Mouse (Mus musculus): ENCODE results near the gene Pdlim4. TPM values are rescaled to one million over a fixed set of nuclear protein-coding genes. Genes with fewer than 3 reads are reported as not detected.

Gene Pdlim4
- polyA plus RNA-seq, 1 experiment from 2014 or later, result 4.0 TPM

DNA sequence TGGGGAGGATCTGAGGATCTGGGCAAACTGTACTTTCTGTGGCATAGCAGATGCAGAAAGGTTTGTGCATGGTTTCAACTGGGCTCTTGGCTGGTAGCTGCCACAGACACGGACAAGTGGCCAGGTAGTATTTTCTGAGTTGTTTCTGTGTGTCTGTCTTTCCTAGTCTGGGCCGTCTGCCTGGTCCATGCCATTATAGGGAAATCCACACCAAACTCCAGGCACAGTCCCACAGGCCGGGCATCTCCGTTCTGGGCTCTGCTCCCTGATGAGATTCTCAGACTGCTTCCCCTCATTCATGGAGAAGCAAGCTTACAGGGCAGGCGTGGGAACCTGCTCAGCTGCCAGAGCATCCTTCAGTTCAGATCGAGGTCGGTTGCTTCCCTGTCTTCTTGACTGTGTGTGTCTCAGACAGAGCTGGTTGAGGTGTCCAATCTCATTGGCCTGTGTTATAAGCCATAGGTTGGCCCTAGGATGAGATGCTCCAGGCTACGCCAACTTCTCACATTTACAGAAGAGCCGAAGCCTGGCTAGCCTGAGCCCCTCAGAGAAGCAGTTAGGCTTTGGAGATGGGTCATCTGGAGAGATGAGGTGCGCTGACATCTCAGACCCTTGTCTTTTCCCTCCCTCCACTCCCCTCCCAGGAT, 31.4 kb upstream of the Pdlim4 start, which contains the start of gene P4ha2:
TSS of gene P4ha2 (plus strand) at position 51 of the 647 bp plus-strand sequence.
- Histone ChIP-seq H3K27ac (ENCODE audit: low read depth) (no peak within 1 kb of the TSS), H3K4me1 (ENCODE audit: insufficient read depth) (peaks cover 4% of the 10 kb centered on the region; the same call in 1 of the 2 replicates), H3K27me3 (ENCODE audit: insufficient read depth, low read length) (peaks cover 24% of the 10 kb centered on the region; the same call in 1 of the 2 replicates), H3K9me3 (ENCODE audit: low read length) (no peaks in the 10 kb centered on the region), H3K4me2 (ENCODE audit: low read depth, low read length) (peak within 1 kb of the TSS; percentile 89), H3K4me3 (ENCODE audit: low read depth, low read length) (peak within 1 kb of the TSS; percentile 63), H3K36me3 (replicated peaks; ENCODE audit: insufficient read depth, low read length) (no peaks in the 10 kb centered on the region), H3K9ac (replicated peaks) (peak within 1 kb of the TSS; percentile 49)
- DNase-seq, result no peak
- TF ChIP-seq CTCF (IDR thresholded peaks at IDR 0.05; ENCODE audit: low read depth) (no peak), EP300 (IDR thresholded peaks at IDR 0.05; ENCODE audit: low read depth) (no peak)
- WGBS (ENCODE audit: insufficient replicate concordance), result 54% methylated on average over 10 of the region's 10 CpGs
- no peak for ATAC-seq

DNA sequence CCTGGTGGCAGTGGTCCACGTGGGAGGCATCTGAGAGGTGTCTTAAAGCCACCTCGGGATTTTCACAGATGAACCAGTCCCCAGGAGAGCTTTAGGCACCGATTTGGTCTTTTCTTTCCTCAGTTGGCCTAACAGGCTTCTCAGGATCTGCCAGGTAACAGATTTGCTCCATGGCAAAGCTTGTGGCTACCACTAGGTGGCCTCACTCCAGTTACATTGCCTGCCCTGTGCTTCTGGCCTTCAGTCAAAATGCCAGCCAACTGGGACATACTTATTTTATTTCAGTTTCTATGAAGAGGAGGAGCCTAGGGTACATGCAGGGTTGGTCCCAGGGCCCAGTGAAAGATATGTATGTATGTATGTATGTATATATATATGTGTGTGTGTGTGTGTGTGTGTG, 24.2 kb upstream of the Pdlim4 start:
- 11% methylated on average over 3 of the region's 3 CpGs for WGBS (ENCODE audit: insufficient replicate concordance)
- Histone ChIP-seq H3K27ac (ENCODE audit: low read depth) (no peak overlapping the region), H3K9me3 (ENCODE audit: low read length) (no peaks in the 10 kb centered on the region), H3K4me1 (ENCODE audit: insufficient read depth) (peaks cover 4% of the 10 kb centered on the region), H3K9ac (replicated peaks) (no peak overlapping the region), H3K27me3 (ENCODE audit: insufficient read depth, low read length) (no peaks in the 10 kb centered on the region), H3K4me3 (ENCODE audit: low read depth, low read length) (no peak overlapping the region), H3K36me3 (replicated peaks; ENCODE audit: insufficient read depth, low read length) (no peaks in the 10 kb centered on the region), H3K4me2 (ENCODE audit: low read depth, low read length) (no peak overlapping the region)
- DNase-seq, result peak; percentile 42
- peak; percentile 17; the same call in 1 of the 2 replicates for ATAC-seq
- TF ChIP-seq CTCF (IDR thresholded peaks at IDR 0.05; ENCODE audit: low read depth) (peak; percentile 79), EP300 (IDR thresholded peaks at IDR 0.05; ENCODE audit: low read depth) (no peak)

DNA sequence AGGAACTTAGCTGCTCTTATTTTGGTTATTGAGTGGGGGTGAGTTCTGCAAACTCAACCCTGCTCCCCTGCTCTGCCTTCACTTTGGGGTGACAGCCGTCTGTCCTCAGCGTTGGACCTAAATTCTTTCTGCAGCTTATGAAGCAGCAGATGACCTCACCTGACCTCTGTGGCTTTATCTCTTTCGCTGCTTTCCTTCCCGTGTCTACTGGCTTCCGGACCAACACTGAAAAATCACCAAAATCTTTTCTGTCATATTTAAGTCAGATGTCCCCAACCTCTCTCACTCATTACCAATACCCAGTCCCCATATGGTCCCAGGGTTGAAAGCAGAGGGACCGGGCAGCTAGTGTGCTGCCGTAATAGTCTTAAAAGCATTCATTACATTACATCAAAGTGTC, 23.4 kb upstream of the Pdlim4 start:
- no peak for ATAC-seq
- H3K36me3 ChIP-seq (replicated peaks; ENCODE audit: insufficient read depth, low read length), result no peaks in the 10 kb centered on the region
- no peaks in the 10 kb centered on the region for H3K27me3 ChIP-seq (ENCODE audit: insufficient read depth, low read length)
- no peak overlapping the region for H3K4me3 ChIP-seq (ENCODE audit: low read depth, low read length)
- H3K27ac ChIP-seq (ENCODE audit: low read depth), result no peak overlapping the region
- H3K4me2 ChIP-seq (ENCODE audit: low read depth, low read length), result peak overlapping the region; percentile 6
- DNase-seq, result no peak
- 24% methylated on average over 7 of the region's 7 CpGs for WGBS (ENCODE audit: insufficient replicate concordance)
- peaks cover 4% of the 10 kb centered on the region for H3K4me1 ChIP-seq (ENCODE audit: insufficient read depth)
- TF ChIP-seq CTCF (IDR thresholded peaks at IDR 0.05; ENCODE audit: low read depth) (no peak; the same call in 1 of the 2 replicates), EP300 (IDR thresholded peaks at IDR 0.05; ENCODE audit: low read depth) (no peak)
- H3K9ac ChIP-seq (replicated peaks), result no peak overlapping the region
- H3K9me3 ChIP-seq (ENCODE audit: low read length), result no peaks in the 10 kb centered on the region

DNA sequence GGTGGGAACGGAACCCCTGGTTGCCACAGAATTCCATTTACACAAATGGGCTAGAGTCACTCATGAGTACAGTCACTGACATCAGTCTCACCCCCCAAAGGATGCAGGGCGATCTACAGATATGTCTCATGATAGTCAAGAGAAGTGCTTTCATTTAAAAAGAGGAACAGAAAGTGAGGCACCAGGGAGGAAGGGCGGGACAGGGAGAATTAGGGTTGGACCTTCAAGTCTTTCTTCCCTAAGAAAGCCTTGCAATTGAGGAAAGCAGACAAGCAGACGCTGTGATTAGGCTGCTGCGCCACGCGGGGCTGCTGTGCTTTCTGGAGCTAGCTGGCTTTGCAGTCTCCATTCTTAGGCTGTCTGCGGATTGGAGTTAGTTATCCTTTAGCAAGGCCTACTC, 22.9 kb upstream of the Pdlim4 start:
- peak overlapping the region; percentile 6 for H3K4me2 ChIP-seq (ENCODE audit: low read depth, low read length)
- ATAC-seq, result no peak
- no peak for DNase-seq
- peaks cover 4% of the 10 kb centered on the region for H3K4me1 ChIP-seq (ENCODE audit: insufficient read depth)
- H3K36me3 ChIP-seq (replicated peaks; ENCODE audit: insufficient read depth, low read length), result no peaks in the 10 kb centered on the region
- TF ChIP-seq CTCF (IDR thresholded peaks at IDR 0.05; ENCODE audit: low read depth) (peak; percentile 15; the same call in 1 of the 2 replicates), EP300 (IDR thresholded peaks at IDR 0.05; ENCODE audit: low read depth) (no peak)
- no peak overlapping the region for H3K27ac ChIP-seq (ENCODE audit: low read depth)
- no peaks in the 10 kb centered on the region for H3K27me3 ChIP-seq (ENCODE audit: insufficient read depth, low read length)
- no peak overlapping the region for H3K9ac ChIP-seq (replicated peaks)
- no peaks in the 10 kb centered on the region for H3K9me3 ChIP-seq (ENCODE audit: low read length)
- no peak overlapping the region for H3K4me3 ChIP-seq (ENCODE audit: low read depth, low read length)
- 32% methylated on average over 8 of the region's 8 CpGs for WGBS (ENCODE audit: insufficient replicate concordance)

DNA sequence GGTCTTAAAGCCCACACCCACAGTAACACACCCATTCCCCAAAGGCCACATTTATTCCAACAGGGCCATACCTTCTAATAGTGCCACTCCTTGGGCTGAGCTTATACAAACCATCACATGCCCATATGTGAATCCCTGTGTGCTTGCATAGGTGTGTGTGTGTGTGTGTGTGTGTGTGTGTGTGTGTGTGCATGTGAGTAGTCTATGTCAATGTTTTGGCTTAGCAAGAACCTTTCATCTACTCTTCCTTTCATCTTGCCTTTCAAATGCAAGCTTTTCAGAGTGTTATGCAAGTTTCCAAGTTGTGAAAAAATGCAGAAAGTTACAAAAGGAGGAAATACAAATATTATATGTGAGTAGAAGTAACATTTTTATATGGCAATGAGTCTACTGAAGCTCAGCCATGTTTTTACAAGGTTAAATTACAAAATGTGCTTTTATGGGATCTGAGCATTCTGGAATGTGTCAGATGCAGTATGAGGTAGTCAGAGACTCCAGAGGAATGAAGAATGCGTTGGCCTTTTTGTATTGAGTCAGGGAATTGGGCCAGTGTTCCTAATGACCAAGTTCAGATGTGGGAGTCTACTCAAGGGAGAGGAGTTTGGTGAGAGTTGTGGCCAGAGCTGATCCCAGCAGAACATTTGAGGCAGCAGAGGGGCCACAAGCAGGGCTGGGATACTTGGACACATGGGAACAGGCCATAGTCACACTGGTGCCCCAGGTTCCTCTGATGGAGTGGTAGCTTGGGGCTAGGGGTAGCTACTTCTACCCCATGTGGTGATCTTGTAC, 21.5 kb upstream of the Pdlim4 start:
- H3K36me3 ChIP-seq (replicated peaks; ENCODE audit: insufficient read depth, low read length), result no peaks in the 10 kb centered on the region
- H3K4me2 ChIP-seq (ENCODE audit: low read depth, low read length), result no peak overlapping the region
- H3K9me3 ChIP-seq (ENCODE audit: low read length), result no peaks in the 10 kb centered on the region
- peaks cover 4% of the 10 kb centered on the region for H3K4me1 ChIP-seq (ENCODE audit: insufficient read depth)
- no peak for DNase-seq
- H3K27me3 ChIP-seq (ENCODE audit: insufficient read depth, low read length), result no peaks in the 10 kb centered on the region
- no peak overlapping the region for H3K27ac ChIP-seq (ENCODE audit: low read depth)
- no peak overlapping the region for H3K4me3 ChIP-seq (ENCODE audit: low read depth, low read length)
- ATAC-seq, result no peak
- 74% methylated on average over 1 of the region's 1 CpGs for WGBS (ENCODE audit: insufficient replicate concordance)
- no peak overlapping the region for H3K9ac ChIP-seq (replicated peaks)
- TF ChIP-seq CTCF (IDR thresholded peaks at IDR 0.05; ENCODE audit: low read depth) (no peak), EP300 (IDR thresholded peaks at IDR 0.05; ENCODE audit: low read depth) (no peak)

DNA sequence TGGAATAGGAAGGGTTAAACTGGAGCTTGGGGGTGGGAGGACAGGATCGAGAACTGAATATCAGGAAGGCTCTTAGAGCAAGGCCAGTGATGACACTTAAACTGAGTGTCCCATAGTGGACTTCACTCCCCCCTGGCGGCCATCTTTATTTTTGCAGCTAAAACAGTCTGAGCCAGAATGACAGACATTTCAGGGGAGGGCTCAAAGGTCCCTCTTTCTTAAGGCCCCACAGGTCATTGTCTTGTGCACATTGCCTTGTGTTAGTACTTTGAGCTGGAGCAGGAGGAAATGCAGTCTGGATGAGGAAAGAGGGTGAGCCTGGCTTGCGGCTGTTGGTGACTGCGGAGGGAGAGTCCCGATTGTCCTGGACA, 20.1 kb upstream of the Pdlim4 start:
- H3K9ac ChIP-seq (replicated peaks), result no peak overlapping the region
- DNase-seq, result peak; percentile 83
- no peaks in the 10 kb centered on the region for H3K9me3 ChIP-seq (ENCODE audit: low read length)
- H3K4me2 ChIP-seq (ENCODE audit: low read depth, low read length), result no peak overlapping the region
- TF ChIP-seq EP300 (IDR thresholded peaks at IDR 0.05; ENCODE audit: low read depth) (no peak), CTCF (IDR thresholded peaks at IDR 0.05; ENCODE audit: low read depth) (peak; percentile 85)
- peaks cover 4% of the 10 kb centered on the region for H3K4me1 ChIP-seq (ENCODE audit: insufficient read depth)
- no peaks in the 10 kb centered on the region for H3K36me3 ChIP-seq (replicated peaks; ENCODE audit: insufficient read depth, low read length)
- no peak overlapping the region for H3K4me3 ChIP-seq (ENCODE audit: low read depth, low read length)
- 54% methylated on average over 5 of the region's 5 CpGs for WGBS (ENCODE audit: insufficient replicate concordance)
- H3K27ac ChIP-seq (ENCODE audit: low read depth), result no peak overlapping the region
- no peaks in the 10 kb centered on the region for H3K27me3 ChIP-seq (ENCODE audit: insufficient read depth, low read length)
- ATAC-seq, result peak; percentile 74

Data from liver, postnatal 0 days (tissue).